Comparison of ENCODE assay signal across 17 mouse cellular contexts in the genomic region with DNA sequence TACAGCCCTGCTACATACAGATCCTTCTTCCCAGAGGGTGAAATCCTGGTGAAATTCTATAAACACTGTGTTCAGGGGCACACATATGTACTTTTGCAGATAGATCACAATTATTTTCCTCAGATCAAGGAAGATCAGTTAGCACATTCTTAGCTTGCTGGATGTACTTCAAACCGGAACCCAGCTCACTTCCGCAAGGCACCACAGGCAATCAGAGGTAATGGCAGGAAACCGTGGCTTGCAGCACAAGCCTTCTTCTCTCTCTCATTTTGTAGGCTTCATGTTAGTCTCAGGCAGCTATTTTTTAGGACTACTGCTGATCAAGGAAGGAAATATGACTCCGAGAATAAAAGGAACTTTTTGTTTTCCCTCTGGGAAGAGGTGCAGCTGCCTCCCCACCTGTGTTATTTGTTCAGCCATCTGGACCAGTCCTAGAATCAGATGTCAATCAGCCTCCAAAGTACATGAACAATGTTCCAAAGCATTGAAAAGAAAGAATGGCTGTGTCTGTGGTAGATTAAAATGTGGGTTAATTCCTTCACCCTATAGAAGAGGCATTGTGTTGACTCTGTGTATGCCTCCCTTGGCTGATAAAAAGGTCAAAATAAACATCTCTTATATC.
DNase-seq lines count a peak whose midpoint lies in the region; ATAC-seq lines count a peak whose summit lies in the region.
"Had no signal": no experiment of that assay in that cellular context is flagged by ENCODE, and none has a peak within 500 bp of the region (broad histone marks: within the 10 kb centered on the region; RNA-seq: fewer than 3 reads in every experiment).

No protein-coding gene starts in this region.

- H3K36me3 ChIP-seq in midbrain, embryonic 12.5 days, result no peaks in the 10 kb centered on the region
- no peaks in the 10 kb centered on the region for H3K36me3 ChIP-seq in midbrain, embryonic 13.5 days
- H3K36me3 ChIP-seq: heart, embryonic 15.5 days; liver, embryonic 15.5 days; stomach, embryonic 15.5 days had no signal

- no peak overlapping the region for H3K4me2 ChIP-seq in midbrain, embryonic 12.5 days (replicated peaks)
- H3K4me2 ChIP-seq in midbrain, embryonic 13.5 days (replicated peaks), result no peak overlapping the region
- H3K4me2 ChIP-seq: heart, embryonic 15.5 days; liver, embryonic 15.5 days; stomach, embryonic 15.5 days had no signal

- peak; percentile 38; the same call in 1 of the 2 replicates for ATAC-seq in midbrain, embryonic 12.5 days (ENCODE audit: low FRiP score, low read depth)
- no peak for ATAC-seq in midbrain, embryonic 13.5 days
- ATAC-seq in hematopoietic stem cell, adult 5-6 weeks (replicated peaks in 1 of 2; ENCODE audit: insufficient read depth in 1 of 2, low FRiP score in 2 of 2, low TSS enrichment in 1 of 2, low read depth in 1 of 2, poor library complexity in 2 of 2, severe bottlenecking in 2 of 2), result peak; percentile 91 to 96
- ATAC-seq in megakaryocyte progenitor cell, adult 5-6 weeks (replicated peaks; ENCODE audit: poor library complexity), result peak; percentile 81
- ATAC-seq: activated CD4-positive, CD25-positive, alpha-beta regulatory T cell, adult 4 months; inflammation-experienced regulatory T-cells, adult 6 months had no signal

- 80% methylated on average over 4 of the region's 4 CpGs for WGBS in midbrain, embryonic 12.5 days
- 71% methylated on average over 4 of the region's 4 CpGs for WGBS in midbrain, embryonic 13.5 days

- peaks cover 7% of the 10 kb centered on the region; the same call in 1 of the 2 replicates for H3K4me1 ChIP-seq in midbrain, embryonic 12.5 days
- 0 out of 2 replicates have a peak, but pooled peaks cover 6% of the 10 kb centered on the region for H3K4me1 ChIP-seq in midbrain, embryonic 13.5 days (replicated peaks)
- H3K4me1 ChIP-seq: liver, embryonic 15.5 days; megakaryocyte, embryonic 14.5 days; stomach, embryonic 15.5 days had no signal

- peak; percentile 16 for DNase-seq in cerebellum, adult 9-10 months
- DNase-seq in cerebellum, postnatal 10 days, result no peak
- no peak for DNase-seq in urinary bladder, postnatal 36 days (ENCODE audit: low spot score in 2 of 2)
- DNase-seq in kidney, postnatal 10 days, result no peak
- DNase-seq: gastrocnemius, postnatal 25 days; right cerebral cortex, postnatal 14 days had no signal

- no peak overlapping the region for H3K4me3 ChIP-seq in midbrain, embryonic 12.5 days
- H3K4me3 ChIP-seq in midbrain, embryonic 13.5 days (replicated peaks), result no peak overlapping the region
- H3K4me3 ChIP-seq: erythroblast, embryonic 14.5 days; heart, embryonic 15.5 days; liver, embryonic 15.5 days; megakaryocyte, embryonic 14.5 days; stomach, embryonic 15.5 days had no signal

- no peaks in the 10 kb centered on the region for H3K27me3 ChIP-seq in midbrain, embryonic 12.5 days
- H3K27me3 ChIP-seq in midbrain, embryonic 13.5 days, result no peaks in the 10 kb centered on the region
- H3K27me3 ChIP-seq: heart, embryonic 15.5 days; liver, embryonic 15.5 days; megakaryocyte, embryonic 14.5 days; stomach, embryonic 15.5 days had no signal

- no peak overlapping the region for H3K27ac ChIP-seq in midbrain, embryonic 12.5 days (replicated peaks)
- no peak overlapping the region for H3K27ac ChIP-seq in midbrain, embryonic 13.5 days
- H3K27ac ChIP-seq: heart, embryonic 15.5 days; liver, embryonic 15.5 days; stomach, embryonic 15.5 days had no signal

- H3K9me3 ChIP-seq in midbrain, embryonic 12.5 days, result no peaks in the 10 kb centered on the region
- no peaks in the 10 kb centered on the region for H3K9me3 ChIP-seq in midbrain, embryonic 13.5 days
- H3K9me3 ChIP-seq: heart, embryonic 15.5 days; liver, embryonic 15.5 days; megakaryocyte, embryonic 14.5 days; stomach, embryonic 15.5 days had no signal

- H3K9ac ChIP-seq in midbrain, embryonic 12.5 days (replicated peaks), result no peak overlapping the region
- H3K9ac ChIP-seq in midbrain, embryonic 13.5 days (replicated peaks), result no peak overlapping the region
- H3K9ac ChIP-seq: heart, embryonic 15.5 days; liver, embryonic 15.5 days; stomach, embryonic 15.5 days had no signal
